In genomic region chr1:71630243-71630642, GRCm38 (mm10) we compare ENCODE assay signal across 25 mouse cellular contexts. TPM values are rescaled to one million over a fixed set of nuclear protein-coding genes. Genes with fewer than 3 reads are reported as not detected.
DNase-seq lines count a peak whose midpoint lies in the region; ATAC-seq and TF ChIP-seq lines count a peak whose summit lies in the region.
"Had no signal": no experiment of that assay in that cellular context is flagged by ENCODE, and none has a peak within 500 bp of the region (broad histone marks: within the 10 kb centered on the region; RNA-seq: fewer than 3 reads in every experiment).

No protein-coding gene starts in this region.

- no peak overlapping the region for H3K9ac ChIP-seq in lung, embryonic 14.5 days
- no peak overlapping the region for H3K9ac ChIP-seq in lung, postnatal 0 days (replicated peaks; ENCODE audit: low read depth)
- H3K9ac ChIP-seq in stomach, postnatal 0 days (ENCODE audit: low read length), result no peak overlapping the region
- H3K9ac ChIP-seq: embryonic facial prominence, embryonic 13.5 days; embryonic facial prominence, embryonic 15.5 days; forebrain, embryonic 13.5 days; forebrain, embryonic 15.5 days had no signal

- no peak overlapping the region for H3K4me3 ChIP-seq in lung, embryonic 14.5 days (ENCODE audit: low read depth, low read length)
- no peak overlapping the region for H3K4me3 ChIP-seq in lung, postnatal 0 days (ENCODE audit: low read depth, low read length)
- no peak overlapping the region for H3K4me3 ChIP-seq in stomach, postnatal 0 days (ENCODE audit: low read depth, low read length)
- H3K4me3 ChIP-seq: embryonic facial prominence, embryonic 13.5 days; embryonic facial prominence, embryonic 15.5 days; forebrain, embryonic 13.5 days; forebrain, embryonic 15.5 days had no signal

- H3K27me3 ChIP-seq in lung, embryonic 14.5 days (ENCODE audit: insufficient read depth, low read length), result no peaks in the 10 kb centered on the region
- H3K27me3 ChIP-seq in lung, postnatal 0 days (replicated peaks; ENCODE audit: insufficient read depth, low read length), result no peaks in the 10 kb centered on the region
- H3K27me3 ChIP-seq in stomach, postnatal 0 days (ENCODE audit: control insufficient read depth, insufficient read depth, low read length), result no peaks in the 10 kb centered on the region
- H3K27me3 ChIP-seq: CH12.LX; embryonic facial prominence, embryonic 13.5 days; embryonic facial prominence, embryonic 15.5 days; forebrain, embryonic 13.5 days; forebrain, embryonic 15.5 days had no signal

- H3K4me2 ChIP-seq in lung, embryonic 14.5 days, result no peak overlapping the region
- no peak overlapping the region for H3K4me2 ChIP-seq in lung, postnatal 0 days (replicated peaks; ENCODE audit: low read depth, low read length)
- no peak overlapping the region for H3K4me2 ChIP-seq in stomach, postnatal 0 days (replicated peaks; ENCODE audit: low read depth)
- H3K4me2 ChIP-seq: embryonic facial prominence, embryonic 13.5 days; embryonic facial prominence, embryonic 15.5 days; forebrain, embryonic 13.5 days; forebrain, embryonic 15.5 days had no signal

- TF ChIP-seq CTCF in lung, embryonic 14.5 days (IDR thresholded peaks at IDR 0.05; ENCODE audit: low read depth), result no peak
- no peak for TF ChIP-seq CTCF in lung, postnatal 0 days (IDR thresholded peaks at IDR 0.05)
- no peak for TF ChIP-seq CTCF in stomach, postnatal 0 days (IDR thresholded peaks at IDR 0.05; ENCODE audit: low read depth)

- no peak for ATAC-seq in lung, embryonic 14.5 days (ENCODE audit: insufficient read depth)
- peak; percentile 47 for ATAC-seq in lung, postnatal 0 days
- ATAC-seq in stomach, postnatal 0 days (ENCODE audit: low FRiP score, low TSS enrichment), result peak; percentile 29; the same call in 1 of the 2 replicates
- ATAC-seq: CD4-positive, CD25-positive, alpha-beta regulatory T cell, adult 4 months; forebrain, embryonic 13.5 days; forebrain, embryonic 15.5 days had no signal

- peaks cover 83% of the 10 kb centered on the region for H3K36me3 ChIP-seq in lung, embryonic 14.5 days (ENCODE audit: insufficient read depth)
- H3K36me3 ChIP-seq in lung, postnatal 0 days (ENCODE audit: insufficient read depth, low read length), result peaks cover 30% of the 10 kb centered on the region
- peaks cover 16% of the 10 kb centered on the region; the same call in 1 of the 2 replicates for H3K36me3 ChIP-seq in stomach, postnatal 0 days (ENCODE audit: control insufficient read depth, insufficient read depth, low read length)
- H3K36me3 ChIP-seq: G1E had no signal

- H3K4me1 ChIP-seq in lung, embryonic 14.5 days (ENCODE audit: insufficient read depth), result no peaks in the 10 kb centered on the region
- no peaks in the 10 kb centered on the region for H3K4me1 ChIP-seq in lung, postnatal 0 days (ENCODE audit: insufficient read depth, low read depth, low read length)
- H3K4me1 ChIP-seq in stomach, postnatal 0 days (replicated peaks; ENCODE audit: control insufficient read depth, insufficient read depth), result no peaks in the 10 kb centered on the region
- H3K4me1 ChIP-seq: embryonic facial prominence, embryonic 13.5 days; embryonic facial prominence, embryonic 15.5 days; forebrain, embryonic 13.5 days; forebrain, embryonic 15.5 days had no signal

- H3K9me3 ChIP-seq in lung, embryonic 14.5 days (ENCODE audit: low read depth, low read length), result no peaks in the 10 kb centered on the region
- no peaks in the 10 kb centered on the region for H3K9me3 ChIP-seq in lung, postnatal 0 days (ENCODE audit: low read length)
- H3K9me3 ChIP-seq in stomach, postnatal 0 days (ENCODE audit: control insufficient read depth, low read length), result no peaks in the 10 kb centered on the region
- H3K9me3 ChIP-seq: embryonic facial prominence, embryonic 13.5 days; embryonic facial prominence, embryonic 15.5 days; forebrain, embryonic 13.5 days; forebrain, embryonic 15.5 days; G1E had no signal

- DNase-seq in lung, embryonic 14.5 days, result peak; percentile 47
- no peak for DNase-seq in lung, postnatal 4 days
- peak; percentile 57 for DNase-seq in lung, postnatal 0 days (ENCODE audit: low spot score)
- no peak for DNase-seq in lung, adult 18-20 months
- DNase-seq in Muller cell, postnatal 12 days (ENCODE audit: inconsistent ontology term), result peak; percentile 83
- no peak for DNase-seq in stomach, postnatal 0 days (ENCODE audit: low spot score)
- DNase-seq in ovary, postnatal 14 days (ENCODE audit: low spot score), result no peak
- DNase-seq: adrenal gland, adult 2 months; adrenal gland, postnatal 10 days; adrenal gland, postnatal 25 days; B cell, adult 2 months; cerebellum, adult 11 months; cerebellum, adult 18-20 months; cerebellum, adult 8-10 months; cerebellum, adult 9-11 months; cerebellum, postnatal 14 days; cerebellum, postnatal 36 days; embryo, embryonic 11 days had no signal

- TF ChIP-seq EP300 in lung, postnatal 0 days (IDR thresholded peaks at IDR 0.05), result peak; percentile 69
- no peak for TF ChIP-seq EP300 in stomach, postnatal 0 days (optimal IDR thresholded peaks at IDR 0.05)

- WGBS in lung, embryonic 14.5 days, result 41% methylated on average over 8 of the region's 8 CpGs
- WGBS in lung, postnatal 0 days, result 42% methylated on average over 8 of the region's 8 CpGs
- WGBS in stomach, postnatal 0 days, result 23% methylated on average over 8 of the region's 8 CpGs

- no peak overlapping the region for H3K27ac ChIP-seq in lung, embryonic 14.5 days (ENCODE audit: low read depth)
- H3K27ac ChIP-seq in lung, postnatal 0 days (ENCODE audit: low read length), result no peak overlapping the region
- no peak overlapping the region for H3K27ac ChIP-seq in stomach, postnatal 0 days (replicated peaks)
- H3K27ac ChIP-seq: embryonic facial prominence, embryonic 13.5 days; embryonic facial prominence, embryonic 15.5 days; forebrain, embryonic 13.5 days; forebrain, embryonic 15.5 days had no signal

RNA-seq across cellular contexts. Expression of gene Fn1, which starts 22.8 kb away (rescaled TPM):
- polyA plus RNA-seq in lung, embryonic 14.5 days (2014; fragmentation: Nextera tagmentation; extraction: Ambion mirVana), result 156 and 160 TPM in 2 replicates
- 250 and 295 TPM in 2 replicates for polyA plus RNA-seq in lung, postnatal 0 days (2015; fragmentation: Nextera tagmentation; extraction: Ambion mirVana)
- 65.1 and 74.2 TPM in 2 replicates for polyA plus RNA-seq in stomach, postnatal 0 days (2015; fragmentation: Nextera tagmentation; extraction: Ambion mirVana)

Comparison
In these comparisons a context has a peak if more than half of its experiments do, and no peak if none do; other contexts are left out.
1. DNase-seq: peak in lung, embryonic 14.5 days (single experiment), lung, postnatal 0 days (single experiment) and Muller cell, postnatal 12 days (single experiment); none in lung, postnatal 4 days (0 of 2), lung, adult 18-20 months (0 of 2), stomach, postnatal 0 days (single experiment) and ovary, postnatal 14 days (single experiment).